Mouse (Mus musculus): Measurements from ENCODE around the gene Ctsd.

GRCm38 (mm10) chr7:142371768-142372661 is 15.8 kb downstream of the Ctsd start:
- TF ChIP-seq POLR2A (IDR thresholded peaks at IDR 0.05; ENCODE audit: low read depth, low read length) (no peak), CTCF (IDR thresholded peaks at IDR 0.05; ENCODE audit: extremely low read depth, insufficient read length, insufficient replicate concordance, low read depth, low read length) (no peak)

Measured in small intestine, adult 2 months (tissue).